Comparison of ENCODE assay signal across 10 mouse cellular contexts in genomic region chr1:20905501-20906127, GRCm38 (mm10). TPM values are rescaled to one million over a fixed set of nuclear protein-coding genes. Genes with fewer than 3 reads are reported as not detected.
DNase-seq lines count a peak whose midpoint lies in the region; ATAC-seq lines count a peak whose summit lies in the region.
"Had no signal": no experiment of that assay in that cellular context is flagged by ENCODE, and none has a peak within 500 bp of the region (broad histone marks: within the 10 kb centered on the region; RNA-seq: fewer than 3 reads in every experiment).

No protein-coding gene starts in this region.

- H3K4me1 ChIP-seq in forebrain, embryonic 12.5 days: peaks cover 21% of the 10 kb centered on the region
- H3K4me1 ChIP-seq in midbrain, embryonic 15.5 days: peaks cover 9% of the 10 kb centered on the region
- H3K4me1 ChIP-seq: lung, embryonic 15.5 days had no signal

- H3K9ac ChIP-seq in forebrain, embryonic 12.5 days: no peak overlapping the region
- H3K9ac ChIP-seq in midbrain, embryonic 15.5 days: no peak overlapping the region
- H3K9ac ChIP-seq: lung, embryonic 15.5 days had no signal

- H3K4me2 ChIP-seq in forebrain, embryonic 12.5 days: no peak overlapping the region
- no peak overlapping the region for H3K4me2 ChIP-seq in midbrain, embryonic 15.5 days
- H3K4me2 ChIP-seq: lung, embryonic 15.5 days had no signal

- H3K27ac ChIP-seq in forebrain, embryonic 12.5 days: peak overlapping the region; percentile 61
- H3K27ac ChIP-seq in midbrain, embryonic 15.5 days: peak overlapping the region; percentile 50
- H3K27ac ChIP-seq: kidney, postnatal 0 days; lung, embryonic 15.5 days had no signal

- H3K4me3 ChIP-seq in forebrain, embryonic 12.5 days (replicated peaks): no peak overlapping the region
- H3K4me3 ChIP-seq in midbrain, embryonic 15.5 days: no peak overlapping the region
- H3K4me3 ChIP-seq: lung, embryonic 15.5 days had no signal

- no peaks in the 10 kb centered on the region for H3K36me3 ChIP-seq in forebrain, embryonic 12.5 days (replicated peaks)
- H3K36me3 ChIP-seq in midbrain, embryonic 15.5 days (replicated peaks): no peaks in the 10 kb centered on the region
- H3K36me3 ChIP-seq: lung, embryonic 15.5 days had no signal

- no peaks in the 10 kb centered on the region for H3K9me3 ChIP-seq in forebrain, embryonic 12.5 days
- H3K9me3 ChIP-seq in midbrain, embryonic 15.5 days: no peaks in the 10 kb centered on the region
- H3K9me3 ChIP-seq: lung, embryonic 15.5 days had no signal

- ATAC-seq in cerebellum, adult (ENCODE audit: insufficient number of reproducible peaks, low FRiP score, low TSS enrichment): peak; percentile 75
- ATAC-seq in forebrain, embryonic 12.5 days (ENCODE audit: low FRiP score): peak; percentile 43; the same call in 1 of the 2 replicates
- ATAC-seq in midbrain, embryonic 15.5 days (replicated peaks): peak; percentile 70
- no peak for ATAC-seq in CD4-positive, CD25-positive, alpha-beta regulatory T cell, adult 4 months

- no peaks in the 10 kb centered on the region for H3K27me3 ChIP-seq in forebrain, embryonic 12.5 days
- no peaks in the 10 kb centered on the region for H3K27me3 ChIP-seq in midbrain, embryonic 15.5 days (replicated peaks)
- H3K27me3 ChIP-seq: lung, embryonic 15.5 days had no signal

- 56% methylated on average over 8 of the region's 8 CpGs for WGBS in forebrain, embryonic 12.5 days
- 62% methylated on average over 8 of the region's 8 CpGs for WGBS in midbrain, embryonic 15.5 days

- peak; percentile 50 to 79 for DNase-seq in layer of hippocampus, adult 18-20 months (ENCODE audit: low spot score in 2 of 2)
- no peak for DNase-seq in embryo, embryonic 9.5 days (ENCODE audit: extremely low spot score)
- no peak for DNase-seq in thymus, postnatal 0 days (ENCODE audit: low spot score)
- DNase-seq in heart, adult 8-10 months (ENCODE audit: low spot score): no peak

RNA-seq across cellular contexts. Expression of gene Paqr8, which starts 15.2 kb away (rescaled TPM):
- 11.6 and 14.0 TPM in 2 replicates for polyA plus RNA-seq in forebrain, embryonic 12.5 days (2016; fragmentation: Nextera tagmentation; extraction: Ambion mirVana)
- 100 to 1,000 TPM; 151 to 161 TPM for total RNA-seq in layer of hippocampus, adult 18-20 months (2021)
- 23.7 and 24.2 TPM in 2 replicates for polyA plus RNA-seq in midbrain, embryonic 15.5 days (2015; fragmentation: Nextera tagmentation; extraction: Ambion mirVana)
- polyA plus RNA-seq in CD4-positive, CD25-positive, alpha-beta regulatory T cell, adult 4 months (2017; shearing (Covaris generic)): 1 to 10 TPM; 2.2 to 5.8 TPM
- 0.73 and 0.94 TPM in 2 replicates for polyA plus RNA-seq in thymus, postnatal 0 days (2015; fragmentation: Nextera tagmentation; extraction: Ambion mirVana)
- total RNA-seq in heart, adult 8-10 months (2022): 1 to 10 TPM; 1.2 to 1.8 (median 1.5) TPM

RNA-seq across cellular contexts. Expression of gene Efhc1, which starts 45.8 kb away (rescaled TPM):
- polyA plus RNA-seq in forebrain, embryonic 12.5 days (2016; fragmentation: Nextera tagmentation; extraction: Ambion mirVana): 2.0 and 2.9 TPM in 2 replicates
- 1 to 10 TPM; 1.2 to 1.8 TPM for total RNA-seq in layer of hippocampus, adult 18-20 months (2021)
- polyA plus RNA-seq in midbrain, embryonic 15.5 days (2015; fragmentation: Nextera tagmentation; extraction: Ambion mirVana): 1.6 and 1.8 TPM in 2 replicates
- polyA plus RNA-seq in CD4-positive, CD25-positive, alpha-beta regulatory T cell, adult 4 months (2017; shearing (Covaris generic)): 1 to 10 TPM in 1 of 2 experiments, under 1 TPM in 1; 0.54 to 1.2 TPM
- 0.88 and 1.3 TPM in 2 replicates for polyA plus RNA-seq in thymus, postnatal 0 days (2015; fragmentation: Nextera tagmentation; extraction: Ambion mirVana)
- under 1 TPM; 0.27 to 0.87 (median 0.50) TPM for total RNA-seq in heart, adult 8-10 months (2022)

Comparison
In these comparisons a context has a peak if more than half of its experiments do, and no peak if none do; other contexts are left out.
1. DNase-seq: peak in layer of hippocampus, adult 18-20 months (2 of 2); none in embryo, embryonic 9.5 days (single experiment), thymus, postnatal 0 days (single experiment) and heart, adult 8-10 months (single experiment).